Mouse (Mus musculus): Measurements from ENCODE around the gene Hic2.

- no peak for TF ChIP-seq MAX (IDR thresholded peaks at IDR 0.05; ENCODE audit: low read depth)
- TF ChIP-seq USF1 (IDR thresholded peaks at IDR 0.05; ENCODE audit: low read depth), result no peak
- TF ChIP-seq MYOD1 (IDR thresholded peaks at IDR 0.05; ENCODE audit: control insufficient read depth in 1 of 3, insufficient read length in 2 of 3, low read depth in 2 of 3), result no peak
- TF ChIP-seq POLR2A (IDR thresholded peaks at IDR 0.05; ENCODE audit: insufficient read length, low read depth), result no peak
- no peak for TF ChIP-seq SRF (IDR thresholded peaks at IDR 0.05; ENCODE audit: control insufficient read depth, insufficient read length, low read depth)
- TF ChIP-seq TCF12 (IDR thresholded peaks at IDR 0.05; ENCODE audit: insufficient read depth, poor library complexity, severe bottlenecking), result no peak
- TF ChIP-seq REST (IDR thresholded peaks at IDR 0.05; ENCODE audit: insufficient read depth, insufficient read length), result no peak
- TF ChIP-seq E2F4 (IDR thresholded peaks at IDR 0.05; ENCODE audit: insufficient read depth), result no peak
- TF ChIP-seq CEBPB (IDR thresholded peaks at IDR 0.05; ENCODE audit: insufficient read depth, poor library complexity, severe bottlenecking), result no peak
- TF ChIP-seq TCF3 (IDR thresholded peaks at IDR 0.05; ENCODE audit: insufficient read length, low read depth), result no peak
- TF ChIP-seq POLR2AphosphoS2 (IDR thresholded peaks at IDR 0.05; ENCODE audit: insufficient read length, low read depth), result no peak
These were observed 11.2 kb upstream of the Hic2 start for GRCm38 (mm10) chr16:17222197-17222596.
